Mouse (Mus musculus): Measurements from ENCODE around the gene Nck1. TPM values are rescaled to one million over a fixed set of nuclear protein-coding genes. Genes with fewer than 3 reads are reported as not detected.

The Nck1 gene
- total and polyA plus RNA-seq, 3 experiments = 16.7 to 27.4 (median 25.2) TPM

DNA sequence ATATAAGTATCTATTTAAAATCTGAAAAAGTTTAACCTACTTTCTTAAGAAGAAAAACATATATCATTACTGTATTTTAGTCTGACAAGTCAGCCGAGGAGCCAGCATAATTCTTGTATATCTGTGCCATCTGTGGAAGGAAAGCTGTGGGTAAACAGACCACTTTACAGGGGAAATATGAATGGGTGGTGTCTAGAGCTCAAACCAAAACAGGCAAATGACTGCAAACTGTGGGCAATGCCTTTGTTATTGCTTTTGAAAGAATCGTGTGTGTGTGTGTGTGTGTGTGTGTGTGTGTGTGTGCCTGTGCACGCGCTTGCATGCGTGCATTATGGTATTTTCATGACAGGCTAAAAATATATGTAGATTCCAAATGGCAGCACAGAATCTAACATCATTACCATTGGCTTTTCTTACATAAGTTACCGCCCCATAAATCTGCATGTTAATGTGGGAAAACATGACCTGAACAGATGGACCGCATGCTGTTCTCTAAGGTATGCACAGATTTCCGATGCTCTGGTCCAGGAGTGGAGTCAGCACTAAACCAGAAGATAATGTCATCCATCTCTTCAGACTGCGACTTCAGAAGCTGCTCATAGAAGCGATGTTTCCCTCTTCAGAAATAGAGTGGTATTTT, 14.4 kb upstream of the Nck1 start:
- no peak overlapping the region for H3K4me3 ChIP-seq (replicated peaks in 1 of 3; ENCODE audit: low read depth in 2 of 3, low read length in 2 of 3, poor library complexity in 1 of 3)
- H3K27ac ChIP-seq (ENCODE audit: insufficient read depth, low read depth) = no peak overlapping the region
- no peak overlapping the region for H3K9ac ChIP-seq (ENCODE audit: insufficient read depth, low read depth)
- in situ Hi-C loops (cut with MboI; ENCODE audit: low pct_ligation_motif_present, low pct_unique_long_range_greater_than_20kb, low sequenced_read_pairs) = no loop called here
- H3K79me2 ChIP-seq (replicated peaks; ENCODE audit: control insufficient read depth, extremely low read depth, insufficient read depth, poor library complexity, severe bottlenecking) = no peaks in the 10 kb centered on the region
- H3K27me3 ChIP-seq (replicated peaks) = no peaks in the 10 kb centered on the region
- DNase-seq (ENCODE audit: extremely low read depth) = no peak
- H3K4me2 ChIP-seq (ENCODE audit: insufficient read depth, low read depth, poor library complexity, severe bottlenecking) = no peak overlapping the region
- no peaks in the 10 kb centered on the region for H3K9me3 ChIP-seq (replicated peaks; ENCODE audit: low read length)
- H3K4me1 ChIP-seq (ENCODE audit: control insufficient read depth in 1 of 2, insufficient read depth in 2 of 2) = no peaks in the 10 kb centered on the region
- no peaks in the 10 kb centered on the region for H3K36me3 ChIP-seq (replicated peaks in 1 of 2; ENCODE audit: control insufficient read depth in 1 of 2, insufficient read depth in 1 of 2, low read length in 1 of 2)
- dilution Hi-C loops (cut with MboI; ENCODE audit: extremely low pct_ligation_motif_present, extremely low pct_unique_long_range_greater_than_20kb, low sequenced_read_pairs) = no loop called here
- TF ChIP-seq CHD2 (IDR thresholded peaks at IDR 0.05; ENCODE audit: low read length) = no peak
- TF ChIP-seq ELF1 (IDR thresholded peaks at IDR 0.05; ENCODE audit: low read depth, low read length) = no peak
- no peak for TF ChIP-seq HCFC1 (IDR thresholded peaks at IDR 0.05; ENCODE audit: low read depth, low read length)
- no peak for TF ChIP-seq NRF1 (IDR thresholded peaks at IDR 0.05; ENCODE audit: low read depth, low read length)
- TF ChIP-seq MEF2A (IDR thresholded peaks at IDR 0.05; ENCODE audit: borderline replicate concordance, low read depth, low read length) = no peak
- no peak for TF ChIP-seq CHD1 (IDR thresholded peaks at IDR 0.05; ENCODE audit: low read depth, low read length)
- no peak for TF ChIP-seq RAD21 (IDR thresholded peaks at IDR 0.05; ENCODE audit: low read depth, low read length)
- no peak for TF ChIP-seq RCOR1 (conservative IDR thresholded peaks at IDR 0.05; ENCODE audit: low read depth, low read length)
- TF ChIP-seq POLR2A (IDR thresholded peaks at IDR 0.05; ENCODE audit: low read depth, low read length) = no peak
- TF ChIP-seq MAZ (IDR thresholded peaks at IDR 0.05; ENCODE audit: low read depth, low read length) = no peak

DNA sequence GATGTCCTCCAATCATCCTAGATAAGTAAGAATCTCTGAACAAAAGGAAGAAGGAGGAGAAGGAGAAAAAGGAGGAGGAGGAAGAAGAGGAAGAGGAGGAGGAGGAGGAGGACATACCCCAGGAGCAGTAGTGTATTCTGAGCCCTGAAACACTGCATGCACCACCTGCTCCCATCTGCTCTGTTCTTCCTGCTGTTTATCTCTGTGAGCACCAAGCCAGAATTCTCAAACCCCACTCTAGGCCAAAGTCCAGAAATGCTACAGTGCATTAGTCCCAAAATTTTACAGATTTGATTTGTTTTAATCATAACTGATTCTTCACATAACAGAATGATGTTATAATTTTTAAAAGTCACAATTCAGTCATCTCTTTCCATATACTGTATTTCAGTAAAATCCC, 13.1 kb upstream of the Nck1 start:
- Histone ChIP-seq H3K4me3 (replicated peaks in 1 of 3; ENCODE audit: low read depth in 2 of 3, low read length in 2 of 3, poor library complexity in 1 of 3) (no peak overlapping the region), H3K9me3 (replicated peaks; ENCODE audit: low read length) (no peaks in the 10 kb centered on the region), H3K9ac (ENCODE audit: insufficient read depth, low read depth) (no peak overlapping the region), H3K4me2 (ENCODE audit: insufficient read depth, low read depth, poor library complexity, severe bottlenecking) (no peak overlapping the region), H3K27me3 (replicated peaks) (no peaks in the 10 kb centered on the region), H3K4me1 (ENCODE audit: control insufficient read depth in 1 of 2, insufficient read depth in 2 of 2) (no peaks in the 10 kb centered on the region), H3K36me3 (replicated peaks in 1 of 2; ENCODE audit: control insufficient read depth in 1 of 2, insufficient read depth in 1 of 2, low read length in 1 of 2) (no peaks in the 10 kb centered on the region), H3K79me2 (replicated peaks; ENCODE audit: control insufficient read depth, extremely low read depth, insufficient read depth, poor library complexity, severe bottlenecking) (no peaks in the 10 kb centered on the region), H3K27ac (ENCODE audit: insufficient read depth, low read depth) (no peak overlapping the region)
- TF ChIP-seq JUN (IDR thresholded peaks at IDR 0.05; ENCODE audit: insufficient read depth, low read depth, low read length) (no peak), GABPA (IDR thresholded peaks at IDR 0.05; ENCODE audit: insufficient replicate concordance, low read depth, low read length) (no peak), NELFE (IDR thresholded peaks at IDR 0.05; ENCODE audit: low read depth, low read length) (no peak), UBTF (IDR thresholded peaks at IDR 0.05; ENCODE audit: low read depth, low read length) (no peak), TCF12 (IDR thresholded peaks at IDR 0.05; ENCODE audit: low read depth, low read length) (no peak), SIN3A (IDR thresholded peaks at IDR 0.05; ENCODE audit: low read length) (no peak), MAFK (IDR thresholded peaks at IDR 0.05; ENCODE audit: insufficient replicate concordance, low read length) (no peak), ELF1 (IDR thresholded peaks at IDR 0.05; ENCODE audit: low read depth, low read length) (no peak), MYC (IDR thresholded peaks at IDR 0.05; ENCODE audit: low read depth, low read length) (no peak), E2F4 (IDR thresholded peaks at IDR 0.05; ENCODE audit: insufficient replicate concordance, low read depth, low read length) (no peak), ZMIZ1 (IDR thresholded peaks at IDR 0.05; ENCODE audit: low read depth, low read length) (no peak), SMC3 (IDR thresholded peaks at IDR 0.05; ENCODE audit: low read depth, low read length) (no peak), BHLHE40 (IDR thresholded peaks at IDR 0.05; ENCODE audit: low read depth, low read length) (no peak), CHD1 (IDR thresholded peaks at IDR 0.05; ENCODE audit: low read depth, low read length) (no peak), TBP (conservative IDR thresholded peaks at IDR 0.05; ENCODE audit: low read depth, low read length) (no peak)
- DNase-seq (ENCODE audit: extremely low read depth) = no peak
- in situ Hi-C loops (cut with MboI; ENCODE audit: low pct_ligation_motif_present, low pct_unique_long_range_greater_than_20kb, low sequenced_read_pairs) (no loop called here), dilution Hi-C loops (cut with MboI; ENCODE audit: extremely low pct_ligation_motif_present, extremely low pct_unique_long_range_greater_than_20kb, low sequenced_read_pairs) (no loop called here)
